Mouse (Mus musculus): ENCODE measurements at regions not wholly inside any gene's neighbourhood (a gene's known extent, or its start where the extent isn't known, plus 50 kb on each side); places are given as distances from the start of the nearest gene placed in this dataset.

- H3K27me3 ChIP-seq (ENCODE audit: insufficient read depth, low read length): no peaks in the 10 kb centered on the region
- H3K4me1 ChIP-seq (replicated peaks; ENCODE audit: low read depth, low read length): no peaks in the 10 kb centered on the region
- H3K9me3 ChIP-seq (ENCODE audit: low read length): no peaks in the 10 kb centered on the region
- no peak overlapping the region for H3K4me3 ChIP-seq (replicated peaks; ENCODE audit: low read length)
- TF ChIP-seq POU5F1 (IDR thresholded peaks at IDR 0.05; ENCODE audit: borderline replicate concordance, low read length) (no peak), NANOG (IDR thresholded peaks at IDR 0.05; ENCODE audit: borderline replicate concordance, low read length) (no peak), CTCF (conservative IDR thresholded peaks at IDR 0.05; ENCODE audit: low read length) (no peak)
- no peaks in the 10 kb centered on the region for H3K36me3 ChIP-seq (ENCODE audit: insufficient read depth, low read length)
Measured at GRCm38 (mm10) chr9:68302232-68302925, 351.2 kb upstream of the Rora start.

GRCm38 (mm10) chr9:68330721-68331120 lies 322.9 kb upstream of the Rora start:
- H3K4me3 ChIP-seq (replicated peaks; ENCODE audit: low read length): no peak overlapping the region
- TF ChIP-seq POU5F1 (IDR thresholded peaks at IDR 0.05; ENCODE audit: borderline replicate concordance, low read length) (no peak), NANOG (IDR thresholded peaks at IDR 0.05; ENCODE audit: borderline replicate concordance, low read length) (no peak), CTCF (conservative IDR thresholded peaks at IDR 0.05; ENCODE audit: low read length) (no peak)
- H3K27me3 ChIP-seq (ENCODE audit: insufficient read depth, low read length): no peaks in the 10 kb centered on the region
- no peaks in the 10 kb centered on the region for H3K4me1 ChIP-seq (replicated peaks; ENCODE audit: low read depth, low read length)
- no peaks in the 10 kb centered on the region for H3K36me3 ChIP-seq (ENCODE audit: insufficient read depth, low read length)
- no peaks in the 10 kb centered on the region for H3K9me3 ChIP-seq (ENCODE audit: low read length)

GRCm38 (mm10) chr9:68340921-68341320 lies 312.7 kb upstream of the Rora start:
- no peak overlapping the region for H3K4me3 ChIP-seq (replicated peaks; ENCODE audit: low read length)
- TF ChIP-seq POU5F1 (IDR thresholded peaks at IDR 0.05; ENCODE audit: borderline replicate concordance, low read length) (no peak), NANOG (IDR thresholded peaks at IDR 0.05; ENCODE audit: borderline replicate concordance, low read length) (no peak), CTCF (conservative IDR thresholded peaks at IDR 0.05; ENCODE audit: low read length) (no peak)
- H3K27me3 ChIP-seq (ENCODE audit: insufficient read depth, low read length): no peaks in the 10 kb centered on the region
- H3K9me3 ChIP-seq (ENCODE audit: low read length): no peaks in the 10 kb centered on the region
- no peaks in the 10 kb centered on the region for H3K4me1 ChIP-seq (replicated peaks; ENCODE audit: low read depth, low read length)
- H3K36me3 ChIP-seq (ENCODE audit: insufficient read depth, low read length): no peaks in the 10 kb centered on the region

- H3K4me1 ChIP-seq (replicated peaks; ENCODE audit: low read depth, low read length): no peaks in the 10 kb centered on the region
- no peaks in the 10 kb centered on the region for H3K36me3 ChIP-seq (ENCODE audit: insufficient read depth, low read length)
- TF ChIP-seq CTCF (conservative IDR thresholded peaks at IDR 0.05; ENCODE audit: low read length) (no peak), NANOG (IDR thresholded peaks at IDR 0.05; ENCODE audit: borderline replicate concordance, low read length) (no peak), POU5F1 (IDR thresholded peaks at IDR 0.05; ENCODE audit: borderline replicate concordance, low read length) (no peak)
- no peaks in the 10 kb centered on the region for H3K27me3 ChIP-seq (ENCODE audit: insufficient read depth, low read length)
- H3K4me3 ChIP-seq (replicated peaks; ENCODE audit: low read length): no peak overlapping the region
- no peaks in the 10 kb centered on the region for H3K9me3 ChIP-seq (ENCODE audit: low read length)
Measured at GRCm38 (mm10) chr9:68341511-68341910, 312.1 kb upstream of the Rora start.

- no peak for TF ChIP-seq POU5F1 (IDR thresholded peaks at IDR 0.05; ENCODE audit: borderline replicate concordance, low read length)
- TF ChIP-seq CTCF (conservative IDR thresholded peaks at IDR 0.05; ENCODE audit: low read length): no peak
- no peak for TF ChIP-seq NANOG (IDR thresholded peaks at IDR 0.05; ENCODE audit: borderline replicate concordance, low read length)
- no peaks in the 10 kb centered on the region for H3K9me3 ChIP-seq (ENCODE audit: low read length)
- no peaks in the 10 kb centered on the region for H3K27me3 ChIP-seq (ENCODE audit: insufficient read depth, low read length)
- H3K36me3 ChIP-seq (ENCODE audit: insufficient read depth, low read length): no peaks in the 10 kb centered on the region
- no peak overlapping the region for H3K4me3 ChIP-seq (replicated peaks; ENCODE audit: low read length)
- H3K4me1 ChIP-seq (replicated peaks; ENCODE audit: low read depth, low read length): no peaks in the 10 kb centered on the region
Measured at GRCm38 (mm10) chr9:68347426-68347825, 306.2 kb upstream of the Rora start.

- no peaks in the 10 kb centered on the region for H3K27me3 ChIP-seq (ENCODE audit: insufficient read depth, low read length)
- H3K36me3 ChIP-seq (ENCODE audit: insufficient read depth, low read length): no peaks in the 10 kb centered on the region
- H3K4me3 ChIP-seq (replicated peaks; ENCODE audit: low read length): no peak overlapping the region
- no peaks in the 10 kb centered on the region for H3K9me3 ChIP-seq (ENCODE audit: low read length)
- TF ChIP-seq CTCF (conservative IDR thresholded peaks at IDR 0.05; ENCODE audit: low read length): no peak
- TF ChIP-seq POU5F1 (IDR thresholded peaks at IDR 0.05; ENCODE audit: borderline replicate concordance, low read length): no peak
- no peak for TF ChIP-seq NANOG (IDR thresholded peaks at IDR 0.05; ENCODE audit: borderline replicate concordance, low read length)
- H3K4me1 ChIP-seq (replicated peaks; ENCODE audit: low read depth, low read length): no peaks in the 10 kb centered on the region
Measured at GRCm38 (mm10) chr9:68351466-68351865, 302.1 kb upstream of the Rora start.

GRCm38 (mm10) chr9:68354470-68354869 lies 299.1 kb upstream of the Rora start:
- H3K36me3 ChIP-seq (ENCODE audit: insufficient read depth, low read length): no peaks in the 10 kb centered on the region
- no peaks in the 10 kb centered on the region for H3K4me1 ChIP-seq (replicated peaks; ENCODE audit: low read depth, low read length)
- no peaks in the 10 kb centered on the region for H3K27me3 ChIP-seq (ENCODE audit: insufficient read depth, low read length)
- no peaks in the 10 kb centered on the region for H3K9me3 ChIP-seq (ENCODE audit: low read length)
- TF ChIP-seq POU5F1 (IDR thresholded peaks at IDR 0.05; ENCODE audit: borderline replicate concordance, low read length) (no peak), NANOG (IDR thresholded peaks at IDR 0.05; ENCODE audit: borderline replicate concordance, low read length) (no peak), CTCF (conservative IDR thresholded peaks at IDR 0.05; ENCODE audit: low read length) (no peak)
- no peak overlapping the region for H3K4me3 ChIP-seq (replicated peaks; ENCODE audit: low read length)

GRCm38 (mm10) chr9:68356078-68356477 lies 297.5 kb upstream of the Rora start:
- Histone ChIP-seq H3K9me3 (ENCODE audit: low read length) (no peaks in the 10 kb centered on the region), H3K27me3 (ENCODE audit: insufficient read depth, low read length) (no peaks in the 10 kb centered on the region), H3K4me3 (replicated peaks; ENCODE audit: low read length) (no peak overlapping the region), H3K36me3 (ENCODE audit: insufficient read depth, low read length) (no peaks in the 10 kb centered on the region), H3K4me1 (replicated peaks; ENCODE audit: low read depth, low read length) (no peaks in the 10 kb centered on the region)
- TF ChIP-seq POU5F1 (IDR thresholded peaks at IDR 0.05; ENCODE audit: borderline replicate concordance, low read length) (no peak), NANOG (IDR thresholded peaks at IDR 0.05; ENCODE audit: borderline replicate concordance, low read length) (no peak), CTCF (conservative IDR thresholded peaks at IDR 0.05; ENCODE audit: low read length) (no peak)

GRCm38 (mm10) chr9:68357231-68357630 lies 296.4 kb upstream of the Rora start:
- no peak for TF ChIP-seq CTCF (conservative IDR thresholded peaks at IDR 0.05; ENCODE audit: low read length)
- TF ChIP-seq NANOG (IDR thresholded peaks at IDR 0.05; ENCODE audit: borderline replicate concordance, low read length): no peak
- no peak for TF ChIP-seq POU5F1 (IDR thresholded peaks at IDR 0.05; ENCODE audit: borderline replicate concordance, low read length)
- H3K4me1 ChIP-seq (replicated peaks; ENCODE audit: low read depth, low read length): no peaks in the 10 kb centered on the region
- no peaks in the 10 kb centered on the region for H3K27me3 ChIP-seq (ENCODE audit: insufficient read depth, low read length)
- no peaks in the 10 kb centered on the region for H3K9me3 ChIP-seq (ENCODE audit: low read length)
- H3K4me3 ChIP-seq (replicated peaks; ENCODE audit: low read length): no peak overlapping the region
- H3K36me3 ChIP-seq (ENCODE audit: insufficient read depth, low read length): no peaks in the 10 kb centered on the region
